Mouse (Mus musculus): ENCODE results near the gene Rnf39.

The Rnf39 gene

DNA sequence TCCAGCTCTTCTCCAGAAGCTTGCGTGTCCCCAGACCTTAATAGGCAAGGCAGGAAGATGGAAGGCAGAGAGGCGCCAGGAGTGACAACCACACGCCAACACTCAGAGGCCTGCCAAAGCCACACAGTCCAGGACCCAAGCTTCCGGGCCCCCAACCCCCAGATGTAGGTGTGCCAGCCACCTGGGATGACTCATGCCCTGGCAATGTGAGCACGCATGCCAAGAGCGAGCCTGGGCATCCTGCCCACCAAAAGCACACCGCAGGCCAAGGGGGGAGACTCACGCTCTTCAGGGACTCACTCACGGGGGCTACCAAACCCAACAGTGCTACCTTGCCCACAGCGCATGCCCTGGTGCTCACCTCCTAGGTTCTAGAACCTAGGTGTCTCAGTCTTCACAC lies 327 bp upstream of the Rnf39 start:
- DNase-seq (ENCODE audit: low spot score) = peak; percentile 62

DNA sequence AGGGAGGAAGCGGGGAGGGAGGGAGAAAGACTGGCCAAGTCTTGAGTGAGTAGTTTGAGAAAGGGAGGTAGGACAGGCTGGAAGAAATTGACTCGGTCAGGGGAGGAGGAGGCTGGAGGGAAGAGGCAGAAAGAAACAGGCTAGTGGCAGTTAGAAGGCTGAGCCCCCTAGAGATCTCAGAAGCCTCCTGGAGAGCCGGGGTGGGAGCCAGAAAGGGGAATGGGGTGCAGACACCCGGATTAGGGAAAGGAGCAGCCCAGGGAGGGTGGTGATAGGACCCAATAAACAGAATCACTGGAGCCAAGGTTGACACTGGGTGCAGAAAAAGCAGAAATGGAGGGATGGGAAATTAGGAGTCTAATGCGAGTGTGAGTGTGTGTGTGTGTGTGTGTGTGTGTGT lies 973 bp downstream of the Rnf39 start:
- DNase-seq (ENCODE audit: low spot score) = no peak

DNA sequence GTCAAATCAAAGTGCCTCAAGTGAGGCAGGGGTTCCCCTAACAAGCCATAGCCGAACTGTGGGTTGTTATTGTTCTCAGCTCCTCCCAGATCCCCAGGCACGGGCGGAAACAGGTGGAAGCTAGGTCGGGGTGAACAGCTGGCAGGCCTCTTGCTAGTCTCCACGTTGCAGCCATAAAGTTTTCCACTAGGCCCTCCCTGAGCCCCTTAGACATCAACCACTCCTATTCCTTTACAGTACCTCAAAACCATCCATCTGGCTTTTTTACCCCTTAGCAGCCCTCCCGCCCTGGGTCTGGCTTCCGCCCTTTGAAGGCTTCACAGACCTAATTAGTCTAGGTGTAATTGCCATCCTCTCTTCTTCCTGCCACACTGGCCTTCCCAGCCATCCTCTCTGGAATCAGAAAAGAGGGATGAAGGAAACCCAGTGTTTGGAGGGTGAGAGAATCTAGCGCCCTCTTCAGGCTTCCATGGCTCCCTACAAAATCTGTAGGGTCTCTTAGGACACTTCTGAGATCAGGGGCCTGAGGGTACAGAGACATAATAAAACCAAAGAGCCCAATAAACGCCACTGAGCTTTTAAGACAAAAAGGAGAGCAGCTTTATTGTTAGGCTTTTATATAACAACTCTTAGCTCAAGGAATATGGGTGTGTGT lies 1.5 kb downstream of the Rnf39 start:
- no peak for DNase-seq (ENCODE audit: low spot score)

DNA sequence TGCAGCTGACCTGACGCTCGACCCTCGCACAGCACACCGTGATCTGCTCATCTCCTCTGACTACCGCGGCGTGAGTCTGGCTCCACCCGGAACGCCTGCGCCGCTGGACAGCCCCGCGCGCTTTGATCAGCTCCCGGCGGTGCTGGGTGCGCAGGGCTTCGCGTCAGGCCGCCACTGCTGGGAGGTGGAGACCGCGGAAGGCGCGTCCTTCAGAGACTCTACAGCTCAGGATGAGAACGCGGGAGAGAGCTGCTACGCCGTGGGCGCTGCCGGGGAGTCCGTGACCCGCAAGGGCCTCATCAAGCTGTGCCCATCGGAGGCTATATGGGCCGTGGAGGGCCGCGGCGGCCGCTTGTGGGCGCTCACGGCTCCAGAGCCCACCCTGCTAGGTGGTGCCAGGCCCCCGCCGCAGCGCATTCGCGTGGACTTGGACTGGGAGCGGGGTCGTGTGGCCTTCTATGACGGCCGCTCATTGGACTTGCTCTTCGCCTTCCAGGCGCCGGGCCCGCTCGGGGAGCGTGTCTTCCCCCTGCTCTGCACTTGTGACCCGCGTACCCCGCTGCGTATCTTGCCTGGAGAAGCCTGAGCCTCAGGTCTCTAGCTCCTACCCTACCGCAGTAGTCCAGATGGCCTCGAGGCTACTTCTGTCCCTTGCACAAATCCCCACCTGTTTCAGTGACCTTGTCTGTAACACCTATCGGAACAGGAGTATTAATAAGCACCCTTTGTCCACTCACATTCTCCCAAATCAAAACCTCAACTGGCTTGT lies 4.5 kb downstream of the Rnf39 start:
- DNase-seq (ENCODE audit: low spot score) = peak; percentile 66

DNA sequence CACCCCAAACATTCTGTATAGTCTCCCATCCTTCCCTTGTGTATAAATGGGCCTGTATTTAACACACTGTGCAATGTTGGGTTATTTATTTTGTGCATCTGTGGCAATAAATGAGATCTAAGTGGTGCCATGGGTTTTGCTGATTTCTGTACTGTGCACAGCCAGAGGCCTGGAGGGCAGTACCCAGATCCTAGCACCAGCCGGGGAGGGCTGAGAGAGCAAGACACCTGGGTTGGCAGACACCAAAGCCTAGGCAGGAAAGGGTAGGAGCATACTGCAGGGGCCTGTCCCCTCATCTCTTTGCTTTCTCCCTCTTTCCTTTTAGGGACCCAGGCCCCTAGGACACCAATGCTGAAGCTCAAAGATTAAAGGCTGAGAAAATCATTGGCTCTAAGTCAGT lies 5.6 kb downstream of the Rnf39 start:
- no peak for DNase-seq (ENCODE audit: low spot score)

DNA sequence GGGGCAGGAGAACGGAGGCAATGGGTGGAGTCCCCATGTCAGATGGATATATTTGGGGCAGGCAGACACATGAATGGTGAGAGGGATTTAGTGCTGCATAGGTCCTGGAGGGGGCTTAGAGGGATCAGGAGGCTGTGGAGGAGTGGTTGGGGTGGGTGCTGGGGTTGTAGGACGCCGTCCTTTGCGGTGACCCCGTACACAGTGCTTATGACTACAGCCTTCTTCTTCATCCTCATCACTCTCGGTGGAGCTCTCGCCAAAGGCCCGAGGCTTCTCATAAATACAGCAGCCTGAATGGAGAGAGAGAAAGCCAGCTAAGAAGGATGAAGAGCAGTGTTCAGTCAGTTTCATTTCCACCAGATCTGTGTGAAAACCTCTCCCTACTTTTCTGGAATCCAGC lies 6.5 kb downstream of the Rnf39 start:
- DNase-seq (ENCODE audit: low spot score) = no peak

DNA sequence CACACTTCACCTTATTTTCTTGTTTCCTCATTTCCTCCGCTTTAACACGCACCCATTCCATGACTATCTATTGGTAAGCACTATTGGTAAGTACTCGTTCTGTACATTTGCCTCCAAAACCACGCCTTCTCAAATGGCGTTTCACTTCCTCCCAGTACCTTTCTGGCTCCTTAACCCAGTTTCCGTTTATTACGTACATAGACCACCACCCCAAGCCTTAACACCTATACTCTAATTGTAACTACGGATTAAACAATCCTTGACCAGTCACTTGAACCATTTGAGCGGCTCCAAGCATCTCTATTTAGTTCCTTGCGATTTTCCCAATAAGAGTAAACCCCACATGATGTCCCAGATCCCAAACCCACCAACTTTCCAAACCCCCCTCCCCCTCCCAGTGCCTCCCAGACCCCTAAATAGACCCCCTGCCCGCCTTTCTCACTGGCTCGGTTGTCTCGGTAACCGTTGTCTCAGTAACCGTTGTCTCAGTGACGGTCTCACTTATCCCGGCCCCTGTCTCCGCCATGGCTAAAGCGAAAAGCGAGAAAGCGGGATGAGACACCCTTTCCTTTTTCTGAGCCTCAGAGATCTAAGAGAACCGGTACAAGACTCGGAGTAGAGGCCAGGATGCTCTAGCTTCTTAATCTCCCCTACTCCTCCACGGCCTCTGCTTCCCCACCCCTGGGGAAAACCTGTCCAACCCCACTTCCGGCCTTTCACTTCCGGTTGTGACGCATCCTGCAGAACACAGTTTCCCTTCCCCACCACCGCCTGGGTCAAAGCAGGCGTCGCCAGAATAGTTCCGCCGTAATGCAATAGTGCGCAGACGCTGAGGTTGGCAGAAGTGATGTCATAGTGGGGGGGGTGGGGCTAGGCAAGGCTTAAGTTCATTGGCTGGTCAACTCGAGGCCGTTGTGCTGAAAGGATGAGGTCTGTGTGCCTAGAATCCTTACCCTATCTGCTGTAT lies 8.5 kb downstream of the Rnf39 start, which contains the start of gene Ppp1r11:
Ppp1r11 (minus strand) TSS at position 761 of the 967 bp plus-strand sequence.
- DNase-seq (ENCODE audit: low spot score) = peak; percentile 93

DNA sequence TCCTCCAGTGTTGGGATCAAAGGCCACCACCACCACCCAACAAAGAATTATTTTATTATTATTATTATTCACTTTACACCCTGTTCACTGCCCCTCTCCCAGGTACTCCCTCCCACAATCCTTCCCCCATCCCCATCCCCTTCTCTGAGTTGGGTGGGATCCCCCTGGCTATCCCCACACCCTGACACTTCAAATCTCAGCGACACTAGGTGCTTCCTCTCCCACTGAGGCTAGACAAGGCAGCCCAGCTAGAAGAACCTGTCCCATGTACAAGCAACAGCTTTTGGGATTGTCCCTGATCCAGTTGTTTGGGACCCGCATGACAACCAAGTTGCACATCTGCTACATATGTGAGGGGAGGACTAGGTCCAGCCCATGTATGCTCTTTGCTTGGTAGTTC lies 9.9 kb downstream of the Rnf39 start:
- no peak for DNase-seq (ENCODE audit: low spot score)

DNA sequence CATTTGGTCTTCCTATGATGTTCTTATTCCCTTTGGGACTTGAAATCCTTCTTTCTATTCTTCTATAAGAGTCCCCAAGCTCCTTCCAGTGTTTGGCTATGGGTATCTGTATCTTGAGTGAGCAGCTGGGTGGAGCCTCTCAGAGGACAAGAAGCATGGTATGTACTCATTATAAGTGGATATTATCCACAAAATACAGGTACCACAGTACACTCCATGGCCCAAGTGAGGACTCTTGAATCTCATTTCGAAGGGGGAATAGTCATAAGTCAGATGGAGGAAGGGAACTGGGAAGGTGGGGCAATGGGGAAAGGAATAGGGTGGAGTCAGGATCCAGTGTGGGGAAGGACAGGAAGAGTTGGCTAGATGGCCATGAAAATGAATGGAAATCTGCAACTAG lies 10.3 kb downstream of the Rnf39 start:
- no peak for DNase-seq (ENCODE audit: low spot score)

DNA sequence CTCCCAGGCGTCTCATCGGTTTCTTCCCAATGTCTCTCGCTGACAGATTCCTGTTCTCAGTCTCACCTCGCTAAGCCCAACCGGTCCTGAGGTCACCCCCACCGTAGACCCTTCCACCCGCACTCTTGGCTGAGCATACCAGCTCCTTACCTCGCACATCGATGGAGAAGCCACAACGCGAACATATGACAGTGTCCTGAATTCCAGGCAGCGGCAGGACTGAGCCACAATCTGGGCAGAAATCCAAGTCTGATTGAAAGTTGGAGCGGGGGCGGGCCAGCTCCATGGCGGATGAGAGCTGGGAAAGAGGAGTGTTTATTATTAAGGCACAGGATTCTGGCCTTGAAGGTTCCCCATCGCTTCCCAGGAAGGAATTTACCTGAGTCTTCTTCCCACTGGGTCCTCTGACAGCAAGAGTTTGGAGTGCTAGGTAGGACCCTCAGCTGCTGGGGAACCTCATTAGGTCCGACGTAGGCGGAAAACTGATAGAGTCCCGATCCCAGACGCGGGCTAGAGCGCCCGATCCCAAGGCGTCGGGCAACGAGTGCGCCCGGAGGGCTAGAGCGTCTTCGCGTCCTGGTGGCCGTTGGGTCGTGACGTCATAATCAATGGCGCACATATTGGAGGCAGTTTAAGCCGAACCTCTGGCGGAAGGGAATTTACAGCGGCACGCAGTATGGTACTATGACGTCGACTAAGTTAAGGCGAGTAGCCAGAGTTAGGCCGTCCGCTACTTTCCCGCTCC lies 15.5 kb downstream of the Rnf39 start, which contains the start of the genes Znrd1 and Znrd1as:
Znrd1 (minus strand) TSS at position 561 of the 745 bp plus-strand sequence.
Znrd1as (plus strand) TSS at position 594 of the 745 bp plus-strand sequence.
- peak; percentile 90 for DNase-seq (ENCODE audit: low spot score)

DNA sequence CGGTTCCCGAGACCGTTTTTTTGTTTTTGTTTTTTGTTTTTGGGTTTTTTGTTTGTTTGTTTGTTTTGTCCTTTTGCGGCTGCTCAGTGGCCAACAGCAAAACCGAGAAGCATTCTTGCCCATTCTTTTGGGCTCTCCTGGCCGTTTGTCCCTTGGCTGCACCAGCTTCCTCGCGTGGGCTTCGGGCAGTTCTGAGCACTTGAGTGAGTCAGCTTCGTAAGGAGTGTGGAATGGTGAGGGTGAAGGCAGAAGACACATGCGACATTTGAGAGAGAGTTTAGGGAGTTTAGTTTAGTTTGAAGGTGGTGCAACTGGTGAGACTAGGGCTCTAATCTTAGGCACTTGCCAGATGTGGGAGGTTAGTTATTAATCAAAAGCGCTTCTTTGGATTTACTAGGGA lies 16.2 kb downstream of the Rnf39 start:
- DNase-seq (ENCODE audit: low spot score) = no peak

DNA sequence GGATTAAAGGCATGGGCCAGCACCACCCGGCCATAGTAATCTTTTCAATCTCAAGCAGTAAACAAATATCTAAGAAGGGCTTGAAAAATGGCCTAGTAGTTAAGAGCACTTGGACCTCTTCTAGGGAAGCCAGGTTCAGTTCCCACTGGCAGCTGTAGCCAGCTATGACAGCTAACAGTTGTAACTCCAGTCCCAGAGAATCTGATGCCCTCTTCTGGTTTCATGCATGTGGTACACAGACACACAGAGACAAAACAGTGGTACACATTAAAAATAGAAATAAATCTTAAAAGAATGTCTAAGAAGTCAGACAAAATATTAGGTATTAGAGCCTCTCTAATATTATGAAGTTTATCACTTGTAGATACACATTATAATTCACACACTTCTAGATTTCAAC lies 18.4 kb downstream of the Rnf39 start:
- no peak for DNase-seq (ENCODE audit: low spot score)

DNA sequence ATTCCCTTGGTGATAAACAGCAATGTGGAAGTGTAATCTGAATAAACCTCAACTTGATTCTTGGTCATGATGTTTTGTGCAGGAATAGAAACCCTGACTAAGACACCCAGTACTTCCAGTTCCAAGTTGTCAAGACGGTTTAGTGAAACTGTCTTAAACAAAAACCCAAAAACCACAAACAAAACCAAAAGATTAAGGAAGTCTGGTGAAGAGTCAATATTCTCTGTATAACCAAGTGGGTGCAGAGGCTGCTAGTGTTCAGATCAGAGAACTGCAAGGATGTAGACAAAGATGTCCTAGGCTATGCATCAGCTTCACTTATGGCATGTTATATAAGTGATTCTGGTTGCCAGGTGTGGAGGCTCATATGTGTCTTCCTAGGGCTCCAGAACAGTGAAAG lies 24.2 kb downstream of the Rnf39 start:
- no peak for DNase-seq (ENCODE audit: low spot score)

DNA sequence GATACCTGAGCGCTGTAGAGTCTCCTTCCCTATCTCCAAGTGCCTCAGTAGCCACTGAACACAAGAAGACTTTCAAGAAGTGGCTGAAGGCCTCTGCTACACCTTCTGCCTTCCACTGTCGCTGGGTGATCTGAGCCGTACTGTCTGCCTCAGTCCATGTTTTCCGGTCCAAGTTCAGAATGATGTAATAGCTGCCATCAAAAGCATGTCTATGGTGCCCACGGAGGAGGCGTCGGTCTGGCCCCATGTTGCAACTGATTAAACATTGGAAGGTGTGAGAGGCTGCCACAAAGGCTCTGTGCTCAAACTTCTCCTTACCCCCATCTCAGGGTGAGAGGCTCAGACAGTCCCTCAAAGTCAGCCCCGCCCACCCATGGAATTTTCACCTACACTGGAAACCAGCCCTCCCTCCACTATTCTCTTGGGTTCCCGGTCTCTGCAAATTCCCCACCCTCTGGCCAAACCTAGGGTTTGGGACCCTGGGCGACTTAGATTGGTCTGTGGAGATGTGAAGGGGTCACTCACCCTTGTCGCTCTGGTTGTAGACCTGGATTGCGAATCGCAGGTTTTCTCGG lies 27.7 kb downstream of the Rnf39 start:
- DNase-seq (ENCODE audit: low spot score) = no peak

DNA sequence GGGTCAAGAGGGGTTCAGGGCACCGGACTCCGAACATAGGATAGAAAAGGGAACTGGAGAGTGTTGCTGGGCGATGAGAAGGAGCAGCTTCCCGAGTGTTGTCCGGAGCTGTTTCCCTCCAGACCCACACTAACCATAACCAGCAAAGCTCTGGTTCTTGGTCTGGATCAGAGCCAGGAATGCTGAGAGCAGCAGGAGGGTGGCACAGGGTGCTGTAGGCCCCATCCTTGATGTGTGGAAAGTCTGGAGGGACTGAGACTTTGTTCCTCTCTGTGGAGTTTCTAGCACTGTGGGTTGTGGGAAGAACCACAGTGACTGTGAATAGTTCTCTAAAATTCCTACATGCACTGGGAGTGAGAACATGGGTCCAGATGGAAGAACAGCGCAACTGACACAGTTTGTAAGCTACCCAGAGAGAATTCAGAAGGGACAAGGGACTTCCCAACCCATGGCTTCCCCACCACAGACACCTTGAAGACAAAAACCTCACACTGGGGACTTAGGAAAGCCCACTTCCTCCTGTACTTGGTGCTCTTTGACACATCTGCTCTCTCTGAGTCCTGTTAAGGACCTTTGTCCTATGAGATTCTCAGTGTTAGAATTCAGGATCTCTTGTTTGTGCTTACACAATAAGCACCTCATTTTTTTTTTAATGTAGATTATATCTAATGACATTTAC lies 28.6 kb downstream of the Rnf39 start:
- DNase-seq (ENCODE audit: low spot score) = no peak

DNA sequence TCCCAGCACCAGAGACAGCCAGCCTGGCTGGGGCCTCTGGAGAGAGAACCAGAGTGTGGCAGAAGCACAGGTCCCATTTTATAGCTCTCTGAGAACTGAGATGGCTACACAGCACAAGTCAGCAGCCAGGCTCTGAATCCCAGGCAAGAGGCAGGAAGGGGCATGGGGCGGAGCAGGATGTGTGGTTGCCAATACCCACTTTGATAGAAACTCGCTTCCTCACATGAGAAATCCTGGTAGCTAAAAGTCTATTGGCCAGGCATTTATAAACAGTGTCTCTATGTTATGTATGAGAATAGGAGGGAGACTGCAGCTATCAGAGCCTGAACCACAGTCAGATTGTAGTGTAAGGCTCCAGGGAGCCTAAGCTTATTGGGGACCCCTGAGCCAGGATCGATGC lies 30.1 kb downstream of the Rnf39 start:
- DNase-seq (ENCODE audit: low spot score) = no peak

DNA sequence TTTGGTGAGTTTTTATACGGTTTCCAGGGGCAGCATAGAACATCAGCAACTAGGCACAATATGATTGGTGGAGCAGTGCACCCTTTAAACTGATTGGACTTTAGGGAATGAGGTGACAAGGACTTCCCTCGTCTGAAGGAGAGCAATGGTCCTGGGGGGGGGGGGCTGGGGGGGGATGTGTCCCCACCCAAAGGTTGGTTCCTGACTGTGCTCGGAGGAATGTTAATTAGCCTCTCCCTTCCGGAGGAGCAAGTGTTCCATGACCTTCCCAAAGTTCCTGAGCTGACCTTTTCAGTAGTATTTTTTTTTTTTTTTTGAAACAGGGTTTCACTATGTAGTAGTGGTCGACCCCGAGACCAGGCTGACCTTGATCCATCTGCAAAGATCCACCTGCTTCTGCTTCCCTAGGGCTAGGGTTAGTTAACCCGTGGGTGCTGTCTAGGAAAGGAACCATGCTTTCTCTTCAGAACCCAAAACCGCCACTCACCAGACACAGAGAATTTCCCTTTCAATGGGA lies 30.6 kb downstream of the Rnf39 start:
- DNase-seq (ENCODE audit: low spot score) = no peak

DNA sequence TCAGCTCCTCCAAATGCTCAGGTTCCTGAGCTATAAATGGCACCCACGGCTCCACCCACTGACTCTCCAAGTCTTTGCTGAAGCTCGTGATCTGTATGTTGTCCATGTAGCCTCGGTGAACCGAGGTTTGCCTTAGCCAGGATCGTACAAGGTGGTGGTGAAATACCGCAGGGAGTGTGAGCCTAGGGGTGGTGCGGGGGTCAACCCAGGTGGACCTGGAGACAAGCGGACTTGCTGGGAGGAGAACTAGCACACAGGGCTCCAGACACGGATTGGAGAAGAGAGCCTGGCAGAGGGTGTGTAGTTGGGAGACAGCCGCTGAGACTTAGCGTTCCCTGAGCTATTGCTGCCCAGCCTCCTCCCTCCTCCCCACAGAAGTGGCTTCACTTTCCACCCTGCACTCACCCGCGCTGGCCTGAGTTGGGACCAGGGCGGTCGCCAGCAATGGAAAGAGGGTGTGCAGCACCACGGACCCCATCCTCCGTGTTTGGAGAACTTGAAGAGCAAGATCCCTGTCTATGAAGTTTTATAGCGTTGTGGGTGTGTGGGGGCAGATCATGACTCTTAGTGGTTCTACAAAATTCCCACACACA lies 38.6 kb downstream of the Rnf39 start, which contains the start of gene 2410137M14Rik:
2410137M14Rik (minus strand) TSS at position 17 of the 593 bp plus-strand sequence.
- no peak for DNase-seq (ENCODE audit: low spot score)

DNA sequence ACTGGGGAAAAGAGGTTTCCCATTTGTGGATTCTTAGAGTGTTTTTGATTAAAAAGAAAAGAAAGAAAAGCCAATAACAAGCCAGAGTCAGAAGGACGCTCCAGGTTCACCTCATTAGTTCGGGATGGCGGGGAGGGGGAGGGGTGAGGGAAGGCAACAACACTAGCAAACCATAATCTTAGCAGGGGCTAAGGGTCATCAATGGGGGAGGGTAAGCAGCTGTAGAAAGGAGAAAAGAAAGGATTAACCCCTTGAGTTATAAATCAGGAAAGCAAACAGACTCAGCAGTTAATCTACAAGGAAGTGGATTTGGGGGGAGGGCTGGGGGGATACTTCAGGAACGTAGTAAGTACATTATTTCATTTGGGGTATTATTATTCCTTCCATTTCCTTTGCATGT lies 39.1 kb downstream of the Rnf39 start:
- no peak for DNase-seq (ENCODE audit: low spot score)

Measured in testis, postnatal 10 days (tissue).